Mouse (Mus musculus): ENCODE results near the gene Vmn1r211.
"Not testable (repeated sequence)": the region's sequence is repeated elsewhere in the genome, so short reads cannot be mapped to it uniquely, and the experiment has no call there.

Vmn1r211 gene

DNA sequence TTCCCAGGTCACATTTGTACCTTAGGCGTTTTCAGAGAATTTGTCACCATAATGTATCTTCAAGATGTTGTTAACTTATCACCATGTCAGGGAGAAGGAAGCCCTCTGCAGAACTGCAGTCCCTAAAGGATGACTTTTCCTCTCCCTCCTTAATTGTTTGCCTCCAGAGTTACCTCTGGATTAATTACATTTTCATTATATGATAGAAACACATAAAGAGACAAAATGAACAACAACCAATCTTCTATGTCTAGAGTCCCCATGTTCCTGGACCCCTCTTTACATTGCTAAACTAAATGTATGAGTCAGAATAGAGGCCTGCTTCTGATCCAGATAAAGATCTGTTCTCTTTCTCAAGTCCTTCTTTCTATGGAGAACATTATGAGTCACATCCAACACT lies at the start of gene Vmn1r211:
Vmn1r211 (minus strand) TSS at position 101 of the 400 bp plus-strand sequence.
- no peak for DNase-seq

DNA sequence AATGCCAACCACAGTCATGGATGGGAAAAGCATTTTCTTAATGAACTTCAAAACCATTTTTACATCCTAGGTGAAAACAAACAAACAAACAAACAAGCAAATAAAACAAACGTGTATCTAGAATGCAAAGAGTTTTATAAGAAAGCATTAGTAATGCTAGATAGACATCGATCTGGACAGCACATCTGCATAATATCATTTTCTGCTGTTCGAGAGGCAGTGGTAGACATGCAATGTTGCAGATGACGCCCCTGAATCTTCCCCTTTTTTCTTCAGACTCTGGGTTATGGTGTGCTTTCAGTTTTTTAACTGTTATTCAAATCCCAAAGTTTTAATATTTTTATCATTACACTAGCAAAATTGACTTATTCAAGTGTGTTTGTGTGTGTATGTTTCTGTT lies 26.7 kb upstream of the Vmn1r211 start, which contains the start of gene Vmn1r212:
Vmn1r212 (minus strand) TSS at position 101 of the 400 bp plus-strand sequence.
- no peak for DNase-seq

- no peak for DNase-seq
Measured at GRCm38 (mm10) chr13:22879257-22879656, 21.9 kb upstream of the Vmn1r211 start.

DNA sequence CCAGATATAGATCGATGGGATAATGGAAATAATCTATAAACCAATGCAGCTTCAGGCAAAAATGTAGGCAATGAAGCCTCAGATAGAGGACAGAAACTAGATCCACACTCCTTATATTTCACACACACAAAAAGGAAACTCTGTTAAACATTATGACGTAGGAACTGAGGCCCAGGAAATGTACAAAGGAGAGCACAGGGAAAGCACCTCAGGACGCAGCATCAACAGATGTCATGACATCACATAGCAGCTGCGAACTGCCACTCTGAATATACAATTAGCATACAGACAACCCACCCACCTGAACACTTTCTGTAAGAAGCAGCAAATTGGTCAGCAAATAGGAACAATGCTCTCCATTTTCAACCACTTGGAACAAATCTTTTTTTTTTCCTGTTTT lies 2.6 kb downstream of the Vmn1r211 start:
- no peak for DNase-seq

DNA sequence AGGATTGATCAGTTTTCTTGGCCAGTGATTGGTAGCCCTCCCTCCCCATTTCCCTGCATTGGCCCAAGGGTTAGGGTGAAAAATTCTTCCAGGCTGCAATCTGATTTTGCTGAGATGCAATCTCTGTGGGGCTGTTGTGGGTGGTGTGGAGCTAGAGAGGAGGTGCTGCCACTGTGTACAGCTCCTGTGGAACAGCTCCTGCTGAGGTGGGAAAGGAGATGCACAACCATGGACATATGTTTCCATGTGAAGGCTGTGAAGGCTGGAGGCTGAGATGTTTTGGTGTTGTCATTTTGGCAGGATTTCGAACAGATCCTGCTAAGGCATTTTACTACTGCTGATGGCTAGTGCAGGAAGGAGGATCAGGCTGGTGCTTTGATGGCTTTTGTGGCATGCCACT lies 10.6 kb downstream of the Vmn1r211 start:
- DNase-seq, result no peak

DNA sequence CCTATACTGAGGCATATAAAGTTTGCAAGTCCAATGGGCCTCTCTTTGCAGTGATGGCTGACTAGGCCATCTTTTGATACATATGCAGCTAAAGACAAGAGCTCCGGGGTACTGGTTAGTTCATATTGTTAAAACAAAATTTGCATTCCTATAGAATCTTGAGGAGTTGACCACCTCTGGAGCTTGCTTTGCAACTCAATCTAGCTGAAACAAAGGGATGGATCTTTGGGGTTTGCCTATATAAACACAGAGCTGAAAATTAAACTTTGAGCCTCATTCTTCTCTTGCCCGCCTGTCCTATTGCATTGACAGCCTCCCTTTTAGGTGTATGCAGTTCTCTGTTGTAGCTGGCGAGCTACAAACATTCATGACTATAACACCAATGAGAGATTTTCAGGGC lies 13.1 kb downstream of the Vmn1r211 start:
- DNase-seq, result not testable (repeated sequence)

GRCm38 (mm10) chr13:22831248-22831647 lies 26.1 kb downstream of the Vmn1r211 start, which contains the start of gene Vmn1r210:
Gene Vmn1r210, minus strand, starts transcription at chr13:22831348.
- no peak for DNase-seq

GRCm38 (mm10) chr13:22829395-22829794 lies 28.0 kb downstream of the Vmn1r211 start:
- not testable (repeated sequence) for DNase-seq

- DNase-seq, result not testable (repeated sequence)
Measured at GRCm38 (mm10) chr13:22821601-22822000, 35.8 kb downstream of the Vmn1r211 start.

GRCm38 (mm10) chr13:22809582-22809981 lies 47.8 kb downstream of the Vmn1r211 start, which contains the start of gene Vmn1r209:
Gene Vmn1r209, minus strand, starts transcription at chr13:22809682.
- not testable (repeated sequence) for DNase-seq

Data from right cerebral cortex, postnatal 25 days (tissue).